Mouse (Mus musculus): ENCODE measurements at regions not wholly inside any gene's neighbourhood (a gene's known extent, or its start where the extent isn't known, plus 50 kb on each side); places are given as distances from the start of the nearest gene placed in this dataset.
A peak's percentile ranks its signal among the peaks of the same experiment; 100 is the strongest.

DNA sequence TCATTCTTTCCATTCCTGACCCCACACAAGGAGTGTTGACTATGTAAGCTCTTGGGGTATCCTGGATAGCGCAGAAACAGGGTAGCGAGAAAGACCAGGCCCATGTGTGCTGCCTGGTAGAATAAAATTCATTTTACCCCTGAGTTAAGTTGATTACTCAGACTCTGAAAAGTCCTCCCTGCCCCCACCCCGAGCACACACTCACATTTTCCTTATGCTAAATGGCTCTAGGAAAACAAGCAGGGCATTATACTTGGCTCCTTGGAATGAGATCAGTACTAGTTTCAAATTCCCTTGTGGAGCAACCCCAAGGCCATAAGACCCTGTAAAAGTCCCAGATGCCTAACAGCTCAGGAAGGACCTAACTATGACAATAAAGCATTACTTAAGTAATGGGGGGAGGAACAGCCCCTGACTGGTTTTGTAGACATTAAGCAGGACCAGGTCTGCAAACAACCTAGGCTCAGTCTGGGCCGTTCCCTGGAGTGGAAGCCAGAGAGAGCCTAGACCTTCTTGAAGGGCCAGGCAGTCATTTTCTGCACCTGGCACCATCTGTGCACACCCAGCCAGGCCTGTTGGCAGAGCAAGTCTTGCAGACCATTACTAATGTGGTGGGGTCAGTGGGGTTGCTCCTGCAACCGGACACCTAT lies 262.9 kb downstream of the Sox4 start:
- ATAC-seq (replicated peaks in 1 of 2; ENCODE audit: insufficient read depth in 1 of 2, low FRiP score in 2 of 2, low TSS enrichment in 1 of 2, low read depth in 1 of 2, poor library complexity in 2 of 2, severe bottlenecking in 2 of 2) = no peak

DNA sequence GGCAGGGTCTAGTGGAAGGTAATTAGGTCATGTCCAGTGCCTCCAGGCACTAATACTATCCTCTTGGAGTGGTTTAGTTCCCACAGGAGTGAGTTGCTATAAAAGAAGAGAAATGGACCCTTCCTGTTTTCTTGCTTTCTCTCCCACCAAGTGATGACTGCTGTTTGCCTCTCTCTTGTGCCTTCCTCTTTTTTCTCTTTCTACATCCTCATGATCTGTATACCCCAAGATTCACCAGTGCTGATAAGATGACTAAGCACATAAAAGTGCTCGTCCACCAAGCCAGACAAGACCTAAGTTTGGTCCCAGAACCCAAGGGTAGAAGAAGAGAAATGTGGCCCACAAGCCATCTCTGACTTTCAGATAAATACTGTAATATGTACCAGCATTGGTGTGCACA lies 265.7 kb downstream of the Sox4 start:
- ATAC-seq (replicated peaks in 1 of 2; ENCODE audit: insufficient read depth in 1 of 2, low FRiP score in 2 of 2, low TSS enrichment in 1 of 2, low read depth in 1 of 2, poor library complexity in 2 of 2, severe bottlenecking in 2 of 2) = peak; percentile 64

DNA sequence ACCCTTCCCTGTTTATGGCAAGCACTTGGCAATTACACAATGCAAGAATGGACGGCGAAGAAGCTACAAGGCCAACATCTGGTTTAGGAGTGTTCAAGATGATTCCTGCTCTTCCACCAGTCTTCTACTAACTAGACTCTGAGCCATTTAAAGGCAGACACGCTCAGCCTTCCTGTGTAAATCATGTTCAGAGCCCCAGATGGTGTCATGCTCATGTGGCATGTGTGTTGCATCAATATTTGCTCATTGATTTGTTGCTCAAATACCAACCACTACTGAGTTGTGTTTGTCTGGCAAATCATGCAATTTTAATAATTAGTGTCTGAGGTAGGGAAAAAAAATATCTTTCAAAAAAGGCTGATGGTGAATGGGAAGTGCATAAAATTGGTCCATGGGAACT lies 269.2 kb downstream of the Sox4 start:
- ATAC-seq (replicated peaks in 1 of 2; ENCODE audit: insufficient read depth in 1 of 2, low FRiP score in 2 of 2, low TSS enrichment in 1 of 2, low read depth in 1 of 2, poor library complexity in 2 of 2, severe bottlenecking in 2 of 2) = no peak

DNA sequence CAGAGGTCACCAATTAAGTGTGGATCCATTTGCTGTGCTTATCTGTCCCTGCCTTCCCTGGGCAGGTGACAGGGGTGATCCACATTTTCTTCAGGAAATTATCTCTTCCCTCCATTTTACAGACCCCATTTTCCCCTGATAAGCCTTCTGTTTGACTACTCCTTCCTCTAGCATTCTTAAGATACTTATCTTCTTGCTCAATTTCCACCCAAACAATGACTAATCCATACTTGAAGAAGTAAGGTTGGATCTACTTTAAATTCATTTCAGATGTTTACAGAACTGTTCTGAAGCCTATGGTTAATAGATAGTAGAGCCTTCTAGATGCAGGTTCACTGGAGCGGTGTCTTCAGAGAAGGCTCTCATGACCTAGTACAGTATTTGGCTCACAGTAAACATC lies 273.2 kb downstream of the Sox4 start:
- no peak for ATAC-seq (replicated peaks in 1 of 2; ENCODE audit: insufficient read depth in 1 of 2, low FRiP score in 2 of 2, low TSS enrichment in 1 of 2, low read depth in 1 of 2, poor library complexity in 2 of 2, severe bottlenecking in 2 of 2)

DNA sequence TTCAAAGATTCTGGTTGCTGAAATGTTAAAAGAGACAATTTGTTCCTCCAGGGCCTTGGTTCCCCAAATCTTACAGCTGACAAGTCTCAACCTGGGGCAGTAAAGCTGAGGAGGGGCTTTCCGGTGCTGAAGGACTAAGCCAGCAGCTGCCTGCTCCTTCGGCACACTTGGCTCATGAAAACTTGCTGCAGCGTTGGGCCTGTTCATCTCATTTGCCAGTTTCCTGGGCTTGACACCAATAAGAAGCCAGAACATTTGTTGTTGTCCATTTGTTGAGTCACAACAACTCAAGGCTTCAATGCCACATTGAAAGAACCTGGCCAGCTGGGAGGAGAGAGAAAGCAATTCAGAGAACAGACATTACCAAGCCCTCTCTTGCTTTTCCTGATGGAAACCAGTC lies 279.9 kb downstream of the Sox4 start:
- ATAC-seq (replicated peaks in 1 of 2; ENCODE audit: insufficient read depth in 1 of 2, low FRiP score in 2 of 2, low TSS enrichment in 1 of 2, low read depth in 1 of 2, poor library complexity in 2 of 2, severe bottlenecking in 2 of 2) = no peak

DNA sequence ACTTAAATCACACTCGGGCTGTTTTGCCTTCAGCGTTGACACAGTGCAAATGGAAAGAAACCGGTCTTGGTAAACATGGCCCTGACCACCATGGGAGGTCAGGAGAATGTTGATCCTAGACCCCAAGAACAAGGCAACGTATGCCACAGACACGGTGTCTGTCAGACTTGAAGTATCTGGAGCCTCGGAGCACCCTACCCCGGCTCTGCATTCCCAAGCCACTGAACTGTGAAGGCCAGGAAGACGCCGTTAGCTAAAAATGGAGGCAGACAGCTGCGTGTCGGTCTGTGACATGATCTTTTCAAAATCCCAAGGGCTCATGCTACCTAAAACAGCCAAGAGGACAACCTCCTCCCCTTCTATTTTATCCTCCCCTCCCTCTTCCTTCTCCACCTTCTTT lies 282.0 kb downstream of the Sox4 start:
- no peak for ATAC-seq (replicated peaks in 1 of 2; ENCODE audit: insufficient read depth in 1 of 2, low FRiP score in 2 of 2, low TSS enrichment in 1 of 2, low read depth in 1 of 2, poor library complexity in 2 of 2, severe bottlenecking in 2 of 2)

DNA sequence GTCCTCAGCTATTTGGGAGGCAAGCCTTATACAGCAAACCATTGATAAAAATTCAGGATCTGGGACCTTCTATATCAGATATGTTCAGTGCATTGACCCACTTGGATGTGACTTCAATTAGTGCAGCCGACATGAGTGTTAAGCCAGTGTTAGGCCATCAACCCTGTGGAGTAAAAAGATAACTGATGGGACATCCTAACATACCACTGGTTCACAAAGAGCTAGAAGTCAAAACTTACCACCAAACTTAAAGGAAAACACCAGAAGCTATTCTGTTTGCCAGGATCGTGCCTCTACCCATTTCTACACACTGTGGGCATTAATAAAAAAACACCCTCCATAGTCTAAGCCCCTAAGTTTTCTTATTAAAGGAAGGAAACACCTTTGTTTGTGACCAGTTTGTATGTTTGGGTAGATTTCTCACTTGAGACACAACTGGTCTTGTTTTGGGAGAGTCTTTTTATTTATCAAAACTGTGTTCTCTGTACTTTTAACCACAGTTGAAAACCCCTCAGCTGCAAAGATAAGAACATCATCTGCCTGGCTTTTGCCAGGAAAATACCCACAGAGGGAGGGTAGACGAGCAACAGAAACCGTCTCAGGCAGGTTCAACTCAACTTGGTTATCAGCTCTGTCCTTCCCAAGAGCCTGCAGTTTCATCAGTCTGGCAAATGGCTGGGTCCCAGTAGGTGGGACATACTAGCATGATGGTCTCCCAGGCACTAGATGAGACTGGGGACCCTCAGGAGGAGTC lies 283.5 kb downstream of the Sox4 start:
- no peak for ATAC-seq (replicated peaks in 1 of 2; ENCODE audit: insufficient read depth in 1 of 2, low FRiP score in 2 of 2, low TSS enrichment in 1 of 2, low read depth in 1 of 2, poor library complexity in 2 of 2, severe bottlenecking in 2 of 2)

DNA sequence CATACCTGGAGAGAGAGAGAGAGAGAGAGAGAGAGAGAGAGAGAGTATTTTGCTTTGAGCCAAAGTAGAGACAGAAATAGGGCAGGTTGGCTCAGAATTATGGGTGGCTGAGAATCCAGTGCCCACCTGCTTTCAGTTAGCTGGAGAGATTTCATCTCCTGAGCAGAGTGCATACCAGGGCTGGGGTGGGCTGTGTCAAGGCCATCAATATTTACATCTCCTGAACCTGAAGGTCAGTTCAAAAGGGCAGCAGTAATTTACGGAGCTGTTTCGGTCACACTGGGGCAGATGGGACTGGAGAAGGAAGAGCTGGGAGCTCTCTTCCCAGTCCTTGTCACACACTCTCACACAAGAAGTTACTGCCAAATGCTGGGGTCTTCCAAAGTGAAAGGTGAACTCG lies 286.7 kb downstream of the Sox4 start:
- ATAC-seq (replicated peaks in 1 of 2; ENCODE audit: insufficient read depth in 1 of 2, low FRiP score in 2 of 2, low TSS enrichment in 1 of 2, low read depth in 1 of 2, poor library complexity in 2 of 2, severe bottlenecking in 2 of 2) = no peak

DNA sequence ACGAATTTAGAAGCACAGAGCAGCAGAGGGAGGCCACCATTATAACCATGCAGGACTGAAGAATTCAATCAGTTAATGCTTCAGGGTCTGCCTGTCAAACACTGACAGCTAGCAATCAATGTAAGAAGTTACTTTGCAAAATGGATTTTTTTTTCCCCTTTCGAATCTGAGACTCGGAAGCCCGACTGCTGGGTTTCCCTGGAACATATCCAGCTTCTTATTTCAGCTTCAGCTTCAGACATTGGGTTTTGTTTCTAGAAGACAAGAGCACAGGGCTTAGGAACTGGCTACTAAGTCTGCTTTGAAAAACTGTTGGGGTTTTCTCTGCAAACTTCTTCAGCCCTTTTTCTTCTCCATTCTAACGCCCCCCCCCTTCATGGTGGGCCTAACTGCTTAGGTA lies 288.4 kb downstream of the Sox4 start:
- ATAC-seq (replicated peaks in 1 of 2; ENCODE audit: insufficient read depth in 1 of 2, low FRiP score in 2 of 2, low TSS enrichment in 1 of 2, low read depth in 1 of 2, poor library complexity in 2 of 2, severe bottlenecking in 2 of 2) = no peak

DNA sequence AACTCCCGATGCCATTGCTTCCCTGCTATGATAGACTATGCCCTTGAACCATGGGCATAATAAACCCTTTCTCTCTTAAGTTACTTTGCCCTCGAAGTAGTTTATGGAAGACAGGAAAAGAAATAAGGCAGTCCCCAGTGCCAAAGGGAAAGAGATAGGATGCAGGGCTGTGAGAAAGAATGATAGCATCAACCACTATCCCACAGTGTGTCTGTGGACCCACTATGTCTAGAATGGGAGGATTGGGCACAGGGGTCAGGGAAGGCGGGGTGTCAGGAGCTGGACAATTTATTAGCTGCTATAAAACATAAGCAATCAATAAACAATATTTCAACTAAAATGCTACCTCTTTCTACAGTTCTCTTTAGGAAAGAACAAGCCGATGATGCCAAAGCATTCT lies 288.8 kb downstream of the Sox4 start:
- ATAC-seq (replicated peaks in 1 of 2; ENCODE audit: insufficient read depth in 1 of 2, low FRiP score in 2 of 2, low TSS enrichment in 1 of 2, low read depth in 1 of 2, poor library complexity in 2 of 2, severe bottlenecking in 2 of 2) = no peak

DNA sequence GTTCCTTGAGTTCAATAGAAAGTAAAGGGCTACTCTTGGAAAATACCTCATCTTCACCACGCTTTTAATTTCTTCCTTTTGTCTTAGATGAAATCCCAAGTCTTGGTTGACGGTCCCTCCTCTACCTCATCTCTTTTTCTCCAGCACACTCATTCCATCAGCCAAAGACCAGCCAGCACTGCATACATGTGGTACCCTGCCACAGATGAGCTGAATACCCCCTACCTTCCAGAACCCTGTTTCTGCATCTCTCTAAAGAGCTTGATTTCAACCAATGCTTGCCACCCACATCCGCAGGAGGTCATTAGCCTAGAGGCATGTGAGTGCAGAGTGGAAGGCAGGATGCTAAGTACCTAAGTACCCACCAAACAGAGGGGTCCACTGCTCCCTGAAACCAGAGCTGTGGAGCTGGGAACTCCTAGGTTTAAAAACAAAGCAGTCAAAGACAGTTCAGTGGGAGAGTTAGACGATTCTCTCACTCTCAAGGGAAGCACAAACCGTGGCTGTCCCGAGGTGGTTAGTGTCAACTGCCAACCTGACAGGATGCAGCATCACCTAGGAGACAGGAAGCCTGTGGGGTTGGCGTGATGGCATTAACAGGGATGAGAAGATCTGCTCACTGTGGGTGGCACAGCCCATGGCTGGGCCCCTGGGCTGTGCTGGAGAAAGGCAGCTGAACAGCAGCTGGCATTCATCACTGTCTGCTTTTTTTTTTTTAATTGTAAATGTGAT lies 289.4 kb downstream of the Sox4 start:
- ATAC-seq (replicated peaks in 1 of 2; ENCODE audit: insufficient read depth in 1 of 2, low FRiP score in 2 of 2, low TSS enrichment in 1 of 2, low read depth in 1 of 2, poor library complexity in 2 of 2, severe bottlenecking in 2 of 2) = peak; percentile 25 to 37; a peak in 2 of 4 replicates

DNA sequence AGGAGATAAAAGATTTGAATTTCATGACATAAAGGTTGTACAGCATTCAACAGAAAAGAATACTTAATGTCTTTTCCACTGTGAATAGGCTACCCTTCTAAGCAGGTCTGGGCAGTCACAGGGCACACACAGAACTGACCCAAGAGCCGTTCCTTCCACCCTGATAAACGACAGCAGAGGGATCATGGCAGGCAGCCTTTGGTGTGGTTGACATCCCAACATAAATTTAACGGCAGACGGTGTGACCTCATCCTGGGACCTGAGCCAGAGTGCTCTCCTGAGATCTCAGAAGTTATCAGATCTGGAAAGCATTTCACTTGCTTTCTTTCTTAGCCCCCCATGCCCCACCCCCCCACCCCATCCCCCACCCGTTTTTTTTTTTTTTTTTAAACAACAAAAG lies 290.1 kb downstream of the Sox4 start:
- ATAC-seq (replicated peaks in 1 of 2; ENCODE audit: insufficient read depth in 1 of 2, low FRiP score in 2 of 2, low TSS enrichment in 1 of 2, low read depth in 1 of 2, poor library complexity in 2 of 2, severe bottlenecking in 2 of 2) = no peak

DNA sequence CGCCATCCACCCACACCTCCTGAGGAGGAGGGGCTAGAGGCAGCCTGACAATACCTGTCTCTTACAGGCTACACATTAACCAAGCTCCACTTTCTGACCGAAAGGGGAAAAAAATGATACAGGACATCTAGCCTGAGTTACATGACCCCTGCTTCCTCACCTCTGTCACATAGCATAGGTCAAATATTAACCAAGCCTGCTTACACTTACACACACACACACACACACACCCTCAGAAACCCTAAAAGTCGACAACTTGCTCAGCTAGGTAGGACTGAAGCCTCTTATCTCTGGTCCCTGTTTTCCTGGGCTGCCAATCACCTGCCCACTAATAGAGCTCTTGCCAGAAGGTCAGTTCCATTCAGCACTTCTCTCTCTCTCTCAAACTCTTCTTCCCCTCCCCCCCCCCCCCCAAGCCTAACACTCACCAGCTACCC lies 291.2 kb downstream of the Sox4 start:
- peak; percentile 24 to 49 for ATAC-seq (replicated peaks in 1 of 2; ENCODE audit: insufficient read depth in 1 of 2, low FRiP score in 2 of 2, low TSS enrichment in 1 of 2, low read depth in 1 of 2, poor library complexity in 2 of 2, severe bottlenecking in 2 of 2)

DNA sequence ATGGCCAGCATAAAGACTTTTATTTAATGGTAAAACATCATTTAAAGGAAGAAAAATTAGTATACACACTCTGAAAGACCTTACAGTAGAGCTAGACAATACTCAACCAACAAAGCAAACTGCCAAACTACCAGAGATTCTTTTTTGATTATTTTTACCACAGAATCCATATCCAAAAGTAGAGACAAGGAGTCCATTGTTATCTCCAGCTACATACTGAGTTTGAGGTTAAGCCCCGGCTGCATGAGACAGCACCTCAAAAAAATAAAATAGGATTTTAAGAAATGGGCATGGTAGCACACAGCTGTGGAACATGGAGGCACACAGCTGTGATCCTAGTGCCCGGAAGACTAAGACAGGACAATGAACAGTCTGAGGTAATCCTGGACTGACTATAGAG lies 293.4 kb downstream of the Sox4 start:
- no peak for ATAC-seq (replicated peaks in 1 of 2; ENCODE audit: insufficient read depth in 1 of 2, low FRiP score in 2 of 2, low TSS enrichment in 1 of 2, low read depth in 1 of 2, poor library complexity in 2 of 2, severe bottlenecking in 2 of 2)

DNA sequence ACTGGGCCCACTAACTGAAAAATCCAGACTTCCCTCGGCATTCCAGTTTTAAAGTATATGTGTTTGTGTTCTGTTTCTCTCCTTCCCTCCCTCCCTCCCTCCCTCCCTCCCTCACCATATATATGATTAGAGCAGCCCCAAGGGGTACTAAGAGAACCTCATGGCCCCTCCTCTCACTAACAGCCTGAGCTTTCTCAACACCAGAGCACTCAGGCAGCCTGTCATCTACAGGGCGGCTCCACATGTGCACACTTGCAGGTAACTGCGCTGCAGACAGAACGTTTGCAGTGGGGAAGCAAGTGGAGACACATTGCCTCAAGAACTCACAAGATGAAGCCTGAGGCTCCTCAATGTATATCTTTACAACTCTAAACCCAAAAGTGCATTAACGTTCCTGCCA lies 294.9 kb downstream of the Sox4 start:
- no peak for ATAC-seq (replicated peaks in 1 of 2; ENCODE audit: insufficient read depth in 1 of 2, low FRiP score in 2 of 2, low TSS enrichment in 1 of 2, low read depth in 1 of 2, poor library complexity in 2 of 2, severe bottlenecking in 2 of 2)

DNA sequence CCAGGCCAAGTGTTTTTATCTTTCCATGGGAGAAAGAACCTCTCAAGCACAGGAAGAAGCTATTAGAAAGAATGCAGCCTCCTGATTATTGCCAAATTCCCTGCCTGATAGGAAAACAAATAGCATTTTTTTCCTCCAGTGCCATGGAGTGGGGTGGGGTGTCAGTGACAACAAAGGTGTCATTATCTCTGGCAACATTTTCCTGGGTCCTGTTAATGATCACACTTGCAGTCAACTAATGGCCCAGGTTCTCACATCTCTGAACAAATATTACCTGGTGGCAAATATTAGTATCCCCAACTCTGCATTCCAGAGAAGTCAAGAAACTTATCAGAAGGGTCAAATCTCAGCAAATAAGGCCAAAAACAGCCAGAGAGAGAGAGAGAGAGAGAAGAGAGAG lies 298.6 kb downstream of the Sox4 start:
- no peak for ATAC-seq (replicated peaks in 1 of 2; ENCODE audit: insufficient read depth in 1 of 2, low FRiP score in 2 of 2, low TSS enrichment in 1 of 2, low read depth in 1 of 2, poor library complexity in 2 of 2, severe bottlenecking in 2 of 2)

DNA sequence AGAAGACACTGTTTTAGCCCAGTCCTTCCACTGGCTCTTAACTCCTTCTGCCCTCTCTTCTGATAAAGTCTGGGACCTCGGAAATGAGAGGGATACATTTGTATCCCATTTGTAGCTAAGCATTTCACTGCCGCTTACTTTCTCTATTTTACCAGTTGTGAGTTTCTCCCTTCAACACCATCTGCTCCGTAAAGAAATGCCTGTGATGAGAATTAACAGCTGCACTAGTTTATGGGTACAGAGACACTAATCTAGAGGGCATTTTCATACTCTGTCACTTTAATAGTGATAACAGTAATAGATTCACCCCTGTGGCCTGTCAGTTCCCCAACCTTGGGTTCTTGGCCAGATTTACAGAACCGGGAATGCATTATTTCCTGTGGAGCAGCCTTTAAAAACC lies 300.2 kb downstream of the Sox4 start:
- ATAC-seq (replicated peaks in 1 of 2; ENCODE audit: insufficient read depth in 1 of 2, low FRiP score in 2 of 2, low TSS enrichment in 1 of 2, low read depth in 1 of 2, poor library complexity in 2 of 2, severe bottlenecking in 2 of 2) = no peak

DNA sequence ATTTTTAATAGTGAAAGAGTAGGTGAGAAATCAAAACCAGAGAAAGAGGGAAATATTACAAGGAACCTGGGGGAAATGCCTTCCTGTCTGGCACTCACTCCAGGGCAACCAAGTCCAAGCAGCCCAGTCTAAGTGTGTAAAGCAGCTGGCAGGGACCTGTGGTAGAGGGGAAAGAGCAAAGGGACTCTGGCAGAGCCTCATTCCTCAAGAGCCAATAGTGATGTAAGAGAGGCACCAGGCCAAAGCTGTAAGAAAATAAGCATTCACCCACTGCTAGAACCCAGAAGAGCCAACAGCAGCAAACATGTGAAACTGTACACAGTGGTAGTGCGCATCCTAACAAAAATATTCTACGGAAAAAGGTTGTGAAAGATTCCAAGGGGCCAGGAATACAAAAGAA lies 301.7 kb downstream of the Sox4 start:
- no peak for ATAC-seq (replicated peaks in 1 of 2; ENCODE audit: insufficient read depth in 1 of 2, low FRiP score in 2 of 2, low TSS enrichment in 1 of 2, low read depth in 1 of 2, poor library complexity in 2 of 2, severe bottlenecking in 2 of 2)
